Mouse (Mus musculus) embryonic fibroblast, embryonic 13.5 days (primary cell): Measurements from ENCODE around the gene Rab9.

Experiments used
- CTCF ChIP-seq: IDR thresholded peaks from 2 replicates; pipeline ENCODE4 v1.5.1; 2011; ENCODE audit warnings: mild to moderate bottlenecking, control low read depth, low read length, moderate library complexity, borderline replicate concordance; ENCODE audit not compliant: insufficient read depth
- POLR2A ChIP-seq: IDR thresholded peaks from 2 replicates; pipeline ENCODE4 v1.6.1; 2011; ENCODE audit warnings: low read depth, mild to moderate bottlenecking, control low read depth, low read length, moderate library complexity

GRCm38 (mm10) chrX:166499496-166500190, 20.0 kb upstream of the Rab9 start:
- TF ChIP-seq POLR2A = no peak
- no peak for TF ChIP-seq CTCF
